Mouse (Mus musculus): ENCODE measurements around the gene Iffo1.

- TF ChIP-seq CTCF (IDR thresholded peaks at IDR 0.05; ENCODE audit: control insufficient read depth, insufficient read depth, low read length) (no peak), POLR2A (IDR thresholded peaks at IDR 0.05; ENCODE audit: borderline replicate concordance, control insufficient read depth, low read depth, low read length) (peak; percentile 50)
Measured at GRCm38 (mm10) chr6:125191332-125192015, 46.4 kb downstream of the Iffo1 start, which contains the start of the genes Ncapd2 and Mrpl51.

All from bone marrow, adult 2 months (tissue).